Mouse (Mus musculus) olfactory bulb, adult 2 months (tissue): ENCODE data around the gene Cyct.

Experiments used
- CTCF ChIP-seq: fragments of 200-500 bp; IDR thresholded peaks from 2 replicates; pipeline ENCODE4 v1.5.1; 2012; ENCODE audit warnings: low read depth, mild to moderate bottlenecking, low read length, moderate library complexity; ENCODE audit not compliant: insufficient read depth
- POLR2A ChIP-seq: fragments of 200-500 bp; IDR thresholded peaks from 2 replicates; pipeline ENCODE4 v1.6.1; 2012; ENCODE audit warnings: mild to moderate bottlenecking, low read depth, low read length, moderate library complexity; ENCODE audit not compliant: insufficient read depth

- TF ChIP-seq POLR2A = no peak
- no peak for TF ChIP-seq CTCF
Measured at GRCm38 (mm10) chr2:76334596-76334995, 25.7 kb downstream of the Cyct start.
